Mouse (Mus musculus): ENCODE data around the gene Hgd.

DNA sequence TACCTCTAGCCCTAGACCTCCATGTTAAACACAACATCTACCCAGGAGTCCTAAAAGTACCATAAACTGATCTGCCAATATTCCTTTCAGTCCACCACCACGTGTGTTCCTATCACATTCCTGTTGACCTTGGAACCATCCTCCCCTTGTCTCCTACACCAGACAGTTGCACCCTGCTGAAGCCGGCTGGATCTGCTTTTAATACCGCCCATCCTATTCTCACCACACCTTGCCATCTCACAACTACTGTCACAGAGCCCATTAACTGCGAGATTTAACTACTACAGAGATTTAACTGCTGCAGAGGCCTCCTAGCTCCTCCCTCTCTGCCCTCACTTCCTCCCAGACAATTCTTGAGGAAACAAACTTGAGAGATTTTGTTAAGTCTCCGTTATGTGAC lies 71.5 kb downstream of the Hgd start:
- TF ChIP-seq CTCF (IDR thresholded peaks at IDR 0.05; ENCODE audit: control insufficient read depth, insufficient read depth, low read length), result no peak
- no peak for TF ChIP-seq POLR2A (IDR thresholded peaks at IDR 0.05; ENCODE audit: borderline replicate concordance, control insufficient read depth, low read depth, low read length)

Data from bone marrow, adult 2 months (tissue).